Mouse (Mus musculus) hindbrain, embryonic 11.5 days (tissue): ENCODE results near the gene Cela3a. TPM values are rescaled to one million over a fixed set of nuclear protein-coding genes. Genes with fewer than 3 reads are reported as not detected.

ENCODE experiments used
- ATAC-seq: fragments of 200-750 bp; cut with Nextera tagmentation; 2 replicates; pipeline ENCODE4 v1.8.0; 2017; ENCODE audit warnings: mild to moderate bottlenecking, moderate TSS enrichment, moderate library complexity; ENCODE audit not compliant: low FRiP score
- DNase-seq: peaks from one replicate; pipeline ENCODE4 v3.0.0-alpha.2; 2015; ENCODE audit warnings: low spot score
- H3K27ac ChIP-seq: fragments of 300-500 bp; sonication (generic); 2 replicates; pipeline ENCODE4 v1.5.1; 2014; ENCODE audit warnings: mild to moderate bottlenecking, low read depth, low read length
- H3K27me3 ChIP-seq: fragments of 300-500 bp; sonication (generic); 2 replicates; pipeline ENCODE4 v1.6.1; 2014; ENCODE audit warnings: mild to moderate bottlenecking, low read length, moderate library complexity, mixed read lengths; ENCODE audit not compliant: control insufficient read depth, insufficient read depth
- H3K36me3 ChIP-seq: fragments of 300-500 bp; sonication (generic); 2 replicates; pipeline ENCODE4 v1.6.1; 2014; ENCODE audit warnings: mild to moderate bottlenecking, low read length, moderate library complexity, mixed read lengths; ENCODE audit not compliant: control insufficient read depth, insufficient read depth
- H3K4me1 ChIP-seq: fragments of 300-500 bp; sonication (generic); replicated peaks from 2 replicates; pipeline ENCODE4 v1.6.1; 2014; ENCODE audit warnings: low read length, mixed read lengths; ENCODE audit not compliant: control insufficient read depth, insufficient read depth
- H3K4me2 ChIP-seq: fragments of 300-500 bp; sonication (generic); replicated peaks from 2 replicates; pipeline ENCODE4 v1.6.1; 2014; ENCODE audit warnings: mild to moderate bottlenecking, low read depth, low read length
- H3K4me3 ChIP-seq: fragments of 300-500 bp; sonication (generic); 2 replicates; pipeline ENCODE4 v1.5.1; 2014; ENCODE audit warnings: low read depth, low read length
- H3K9ac ChIP-seq: fragments of 300-500 bp; sonication (generic); 2 replicates; pipeline ENCODE4 v1.6.1; 2014; ENCODE audit warnings: low read depth, low read length
- H3K9me3 ChIP-seq: fragments of 300-500 bp; sonication (generic); 2 replicates; pipeline ENCODE4 v1.6.1; 2016; ENCODE audit warnings: low read length; ENCODE audit not compliant: control insufficient read depth
- WGBS: fragments of 180-500 bp; shearing (Covaris S2); extraction: QIAGEN DNeasy Blood & Tissue Kit; methylation state at CpG from one replicate; pipeline ENCODE4 v1.1.7; 2014; 5-methylcytosine and 5-hydroxymethylcytosine counted together
- polyA plus RNA-seq: library from polyadenylated mRNA; unstranded; fragments of >200 nt; fragmentation: Nextera tagmentation; extraction: Ambion mirVana; gene quantifications from 2 replicates; pipeline ENCODE4 v1.2.1, GENCODE M21; 2014

Gene Cela3a
- polyA plus RNA-seq, 1 experiment from 2014 or later, result not detected

DNA sequence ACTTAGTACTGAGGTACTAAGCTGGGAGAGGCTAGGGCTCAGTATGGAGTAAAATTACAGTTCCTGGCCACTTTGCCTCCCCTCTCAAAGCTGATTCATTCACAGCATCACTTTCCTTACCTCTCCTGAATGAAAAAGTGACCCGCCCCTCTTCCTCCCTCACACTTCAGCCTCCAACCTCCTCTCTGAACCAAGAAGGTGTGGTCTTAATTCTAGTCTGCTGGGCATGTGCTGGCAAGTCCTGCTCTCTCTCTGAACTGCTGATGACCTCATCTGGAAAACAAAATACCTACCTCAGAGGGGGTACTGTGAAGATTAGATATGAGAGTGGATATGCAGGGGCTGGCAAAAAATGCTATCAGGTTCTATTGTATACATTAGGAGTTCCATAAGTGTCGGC is 39.5 kb upstream of the Cela3a start:
- no peaks in the 10 kb centered on the region for H3K4me1 ChIP-seq
- H3K4me2 ChIP-seq, result no peak overlapping the region
- no peaks in the 10 kb centered on the region for H3K36me3 ChIP-seq
- H3K9ac ChIP-seq, result no peak overlapping the region
- ATAC-seq, result no peak
- no peaks in the 10 kb centered on the region for H3K9me3 ChIP-seq
- no peak overlapping the region for H3K4me3 ChIP-seq
- 81% methylated on average over 2 of the region's 2 CpGs for WGBS
- DNase-seq, result no peak
- H3K27me3 ChIP-seq, result no peaks in the 10 kb centered on the region
- no peak overlapping the region for H3K27ac ChIP-seq

DNA sequence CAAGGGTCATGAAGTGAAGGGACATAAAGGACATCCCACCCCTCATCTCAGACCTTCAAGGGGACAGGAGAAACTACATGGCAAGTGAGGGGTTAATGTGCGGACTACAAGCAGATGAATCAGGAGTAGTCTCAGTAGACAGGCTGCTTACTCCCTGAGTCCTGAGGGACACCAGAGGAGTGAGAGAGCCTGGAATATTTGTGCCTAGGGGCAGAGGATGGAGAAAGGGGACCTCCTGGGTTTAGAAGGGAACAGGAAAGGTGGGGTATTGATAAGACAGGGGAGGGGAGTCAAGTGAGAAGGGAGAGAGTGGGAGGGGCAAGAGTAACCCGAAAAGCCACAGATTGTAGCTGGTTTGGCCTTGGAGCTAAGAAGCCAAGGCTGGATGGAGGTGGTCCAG is 39.0 kb upstream of the Cela3a start:
- no peak for ATAC-seq
- WGBS, result 65% methylated on average over 2 of the region's 2 CpGs

GRCm38 (mm10) chr4:137448197-137448596 is 38.6 kb upstream of the Cela3a start:
- 71% methylated on average over 6 of the region's 6 CpGs for WGBS
- H3K4me1 ChIP-seq, result no peaks in the 10 kb centered on the region
- H3K27me3 ChIP-seq, result no peaks in the 10 kb centered on the region
- H3K27ac ChIP-seq, result no peak overlapping the region
- no peak overlapping the region for H3K4me2 ChIP-seq
- no peak overlapping the region for H3K9ac ChIP-seq
- DNase-seq (no peak), ATAC-seq (no peak)
- H3K4me3 ChIP-seq, result no peak overlapping the region
- no peaks in the 10 kb centered on the region for H3K36me3 ChIP-seq
- H3K9me3 ChIP-seq, result no peaks in the 10 kb centered on the region

More for the DNA sequence above, 39.0 kb upstream of the Cela3a start:
- H3K4me3 ChIP-seq, result no peak overlapping the region
- H3K9ac ChIP-seq, result no peak overlapping the region
- no peak overlapping the region for H3K4me2 ChIP-seq
- no peak overlapping the region for H3K27ac ChIP-seq
- no peaks in the 10 kb centered on the region for H3K36me3 ChIP-seq
- H3K27me3 ChIP-seq, result no peaks in the 10 kb centered on the region
- no peak for DNase-seq
- H3K4me1 ChIP-seq, result no peaks in the 10 kb centered on the region
- no peaks in the 10 kb centered on the region for H3K9me3 ChIP-seq

GRCm38 (mm10) chr4:137447363-137448196 is 38.0 kb upstream of the Cela3a start:
- no peaks in the 10 kb centered on the region for H3K9me3 ChIP-seq
- no peaks in the 10 kb centered on the region for H3K27me3 ChIP-seq
- no peak overlapping the region for H3K4me2 ChIP-seq
- no peak overlapping the region for H3K9ac ChIP-seq
- DNase-seq, result no peak
- no peaks in the 10 kb centered on the region for H3K36me3 ChIP-seq
- H3K4me1 ChIP-seq, result no peaks in the 10 kb centered on the region
- H3K27ac ChIP-seq, result no peak overlapping the region
- WGBS, result 66% methylated on average over 7 of the region's 7 CpGs
- no peak for ATAC-seq
- H3K4me3 ChIP-seq, result no peak overlapping the region

GRCm38 (mm10) chr4:137445881-137446280 is 36.3 kb upstream of the Cela3a start:
- 88% methylated on average over 4 of the region's 4 CpGs for WGBS
- H3K4me1 ChIP-seq, result no peaks in the 10 kb centered on the region
- H3K36me3 ChIP-seq, result no peaks in the 10 kb centered on the region
- no peak overlapping the region for H3K4me2 ChIP-seq
- no peaks in the 10 kb centered on the region for H3K9me3 ChIP-seq
- H3K4me3 ChIP-seq, result no peak overlapping the region
- no peak for DNase-seq
- H3K27ac ChIP-seq, result no peak overlapping the region
- ATAC-seq, result no peak
- H3K9ac ChIP-seq, result no peak overlapping the region
- no peaks in the 10 kb centered on the region for H3K27me3 ChIP-seq

- ATAC-seq (no peak), DNase-seq (peak; percentile 86)
- Histone ChIP-seq H3K4me3 (no peak overlapping the region), H3K4me1 (no peaks in the 10 kb centered on the region), H3K9ac (no peak overlapping the region), H3K27ac (no peak overlapping the region), H3K36me3 (no peaks in the 10 kb centered on the region), H3K9me3 (no peaks in the 10 kb centered on the region), H3K4me2 (no peak overlapping the region), H3K27me3 (no peaks in the 10 kb centered on the region)
- whole genome bisulfite sequencing, result 25% methylated on average over 5 of the region's 5 CpGs
Measured at GRCm38 (mm10) chr4:137443625-137444024, 34.0 kb upstream of the Cela3a start.

GRCm38 (mm10) chr4:137441332-137441731 is 31.7 kb upstream of the Cela3a start:
- Histone ChIP-seq H3K27me3 (no peaks in the 10 kb centered on the region), H3K27ac (no peak overlapping the region), H3K4me2 (no peak overlapping the region), H3K36me3 (no peaks in the 10 kb centered on the region), H3K4me3 (no peak overlapping the region), H3K9me3 (no peaks in the 10 kb centered on the region), H3K9ac (no peak overlapping the region), H3K4me1 (no peaks in the 10 kb centered on the region)
- ATAC-seq, result no peak
- no peak for DNase-seq
- WGBS, result 82% methylated on average over 4 of the region's 4 CpGs

DNA sequence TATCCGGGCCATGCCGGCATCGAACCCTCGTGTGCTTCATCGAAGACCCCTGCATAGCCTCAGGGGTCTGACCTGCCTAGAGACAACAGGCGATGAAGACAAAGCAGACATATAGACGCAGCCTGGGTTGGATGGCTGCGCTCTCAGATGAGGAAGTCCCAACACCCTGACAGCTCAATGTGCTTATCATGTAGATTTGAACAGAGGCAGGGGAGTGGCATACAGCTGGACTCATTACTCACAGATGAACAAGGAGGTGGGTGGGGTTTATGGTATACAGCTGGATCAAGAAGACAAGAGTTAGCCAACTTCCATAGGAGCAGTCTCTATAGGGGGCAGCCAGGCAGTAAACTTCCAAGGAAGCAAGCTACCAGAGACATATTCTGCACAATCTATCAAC is 29.3 kb upstream of the Cela3a start:
- no peaks in the 10 kb centered on the region for H3K27me3 ChIP-seq
- no peak overlapping the region for H3K9ac ChIP-seq
- H3K4me2 ChIP-seq, result no peak overlapping the region
- H3K36me3 ChIP-seq, result no peaks in the 10 kb centered on the region
- H3K27ac ChIP-seq, result no peak overlapping the region
- H3K4me1 ChIP-seq, result no peaks in the 10 kb centered on the region
- no peak for DNase-seq
- 90% methylated on average over 8 of the region's 8 CpGs for WGBS
- ATAC-seq, result no peak
- no peaks in the 10 kb centered on the region for H3K9me3 ChIP-seq
- H3K4me3 ChIP-seq, result no peak overlapping the region

- DNase-seq (no peak), ATAC-seq (no peak)
- H3K9me3 ChIP-seq, result no peaks in the 10 kb centered on the region
Measured at GRCm38 (mm10) chr4:137436979-137437669, 27.5 kb upstream of the Cela3a start.

More at GRCm38 (mm10) chr4:137436979-137437669, 27.5 kb upstream of the Cela3a start:
- Histone ChIP-seq H3K36me3 (no peaks in the 10 kb centered on the region), H3K27ac (no peak overlapping the region), H3K27me3 (no peaks in the 10 kb centered on the region), H3K4me3 (no peak overlapping the region), H3K9ac (no peak overlapping the region), H3K4me1 (no peaks in the 10 kb centered on the region), H3K4me2 (no peak overlapping the region)
- WGBS, result 88% methylated on average over 8 of the region's 8 CpGs
